Mouse (Mus musculus) lung, adult 2 months (tissue): Measurements from ENCODE around the gene Immp2l.

Source experiments
- CTCF ChIP-seq: fragments of 200-500 bp; IDR thresholded peaks from 2 replicates; pipeline ENCODE4 v1.5.1; 2011; ENCODE audit warnings: mild to moderate bottlenecking, low read length, control low read depth; ENCODE audit not compliant: insufficient read depth
- POLR2A ChIP-seq: fragments of 200-500 bp; IDR thresholded peaks from 2 replicates; pipeline ENCODE4 v1.6.1; 2011; ENCODE audit warnings: low read depth, mild to moderate bottlenecking, control low read depth, low read length, borderline replicate concordance; ENCODE audit errors: extremely low read depth

DNA sequence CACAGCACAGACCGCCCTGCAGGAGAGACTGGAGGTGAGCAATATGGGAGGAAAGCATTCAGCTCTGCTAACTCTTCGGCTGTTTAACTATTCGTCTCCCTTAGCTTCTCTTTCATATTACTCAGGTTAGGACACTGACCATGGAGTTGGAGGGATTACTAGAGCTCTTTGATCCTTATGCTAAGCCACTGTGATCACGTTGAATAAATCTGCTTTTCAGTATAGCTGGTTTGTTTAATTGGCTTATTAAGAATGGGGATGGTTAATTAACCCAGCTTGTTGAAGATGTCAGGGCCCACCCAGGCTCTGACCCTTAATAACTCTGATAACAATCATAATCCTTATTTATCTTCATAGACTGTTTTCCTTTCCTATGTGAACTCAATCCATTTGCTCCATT lies 38.1 kb upstream of the Immp2l start:
- TF ChIP-seq POLR2A (no peak), CTCF (no peak)
